Mouse (Mus musculus): ENCODE measurements around the gene Calm2. TPM values are rescaled to one million over a fixed set of nuclear protein-coding genes. Genes with fewer than 3 reads are reported as not detected.
A peak's percentile ranks its signal among the peaks of the same experiment; 100 is the strongest.

The Calm2 gene
- polyA plus RNA-seq (2014; fragmentation: Nextera tagmentation; extraction: Ambion mirVana), result 744 and 764 TPM in 2 replicates

- DNase-seq (ENCODE audit: low spot score) (peak; percentile 98), ATAC-seq (replicated peaks; ENCODE audit: low FRiP score) (peak; percentile 89)
- H3K4me1 ChIP-seq (replicated peaks; ENCODE audit: control insufficient read depth, insufficient read depth, low read length), result peaks cover 30% of the 10 kb centered on the region
- H3K27ac ChIP-seq (ENCODE audit: low read depth, low read length), result peak within 1 kb of the TSS; percentile 98
- peak within 1 kb of the TSS; percentile 97 for H3K4me3 ChIP-seq (ENCODE audit: low read depth, low read length)
- H3K27me3 ChIP-seq (replicated peaks; ENCODE audit: control insufficient read depth, insufficient read depth, low read length), result no peaks in the 10 kb centered on the region
- peak within 1 kb of the TSS; percentile 87 for H3K4me2 ChIP-seq
- no peaks in the 10 kb centered on the region for H3K9me3 ChIP-seq (ENCODE audit: control insufficient read depth, low read length)
- peaks cover 2% of the 10 kb centered on the region; the same call in 1 of the 2 replicates for H3K36me3 ChIP-seq (ENCODE audit: control insufficient read depth, insufficient read depth, low read length)
- peak within 1 kb of the TSS; percentile 99 for H3K9ac ChIP-seq (ENCODE audit: low read depth, low read length)
- under 1% methylated on average over 68 of the region's 69 CpGs for WGBS
Observed at GRCm38 (mm10) chr17:87446767-87447611, at the start of gene Calm2. Calm2 (minus strand) TSS chr17:87446935.

- no peak overlapping the region for H3K27ac ChIP-seq (ENCODE audit: low read depth, low read length)
Observed at GRCm38 (mm10) chr17:87495504-87495903, 48.8 kb upstream of the Calm2 start.

GRCm38 (mm10) chr17:87494310-87494709, 47.6 kb upstream of the Calm2 start:
- no peaks in the 10 kb centered on the region for H3K9me3 ChIP-seq (ENCODE audit: control insufficient read depth, low read length)
- H3K9ac ChIP-seq (ENCODE audit: low read depth, low read length), result no peak overlapping the region
- DNase-seq (ENCODE audit: low spot score) (no peak), ATAC-seq (replicated peaks; ENCODE audit: low FRiP score) (no peak)
- no peaks in the 10 kb centered on the region for H3K27me3 ChIP-seq (replicated peaks; ENCODE audit: control insufficient read depth, insufficient read depth, low read length)
- H3K4me3 ChIP-seq (ENCODE audit: low read depth, low read length), result no peak overlapping the region
- 87% methylated on average over 4 of the region's 4 CpGs for WGBS
- no peaks in the 10 kb centered on the region for H3K4me1 ChIP-seq (replicated peaks; ENCODE audit: control insufficient read depth, insufficient read depth, low read length)
- no peak overlapping the region for H3K4me2 ChIP-seq
- H3K27ac ChIP-seq (ENCODE audit: low read depth, low read length), result no peak overlapping the region
- no peaks in the 10 kb centered on the region for H3K36me3 ChIP-seq (ENCODE audit: control insufficient read depth, insufficient read depth, low read length)

More at GRCm38 (mm10) chr17:87495504-87495903, 48.8 kb upstream of the Calm2 start:
- whole genome bisulfite sequencing, result 86% methylated on average over 4 of the region's 4 CpGs
- Histone ChIP-seq H3K4me3 (ENCODE audit: low read depth, low read length) (no peak overlapping the region), H3K36me3 (ENCODE audit: control insufficient read depth, insufficient read depth, low read length) (no peaks in the 10 kb centered on the region), H3K4me1 (replicated peaks; ENCODE audit: control insufficient read depth, insufficient read depth, low read length) (no peaks in the 10 kb centered on the region), H3K9ac (ENCODE audit: low read depth, low read length) (no peak overlapping the region), H3K27me3 (replicated peaks; ENCODE audit: control insufficient read depth, insufficient read depth, low read length) (no peaks in the 10 kb centered on the region), H3K4me2 (no peak overlapping the region), H3K9me3 (ENCODE audit: control insufficient read depth, low read length) (no peaks in the 10 kb centered on the region)
- DNase-seq (ENCODE audit: low spot score), result no peak
- no peak for ATAC-seq (replicated peaks; ENCODE audit: low FRiP score)

GRCm38 (mm10) chr17:87492286-87492685, 45.6 kb upstream of the Calm2 start:
- DNase-seq (ENCODE audit: low spot score), result no peak
- H3K4me2 ChIP-seq, result no peak overlapping the region
- H3K9me3 ChIP-seq (ENCODE audit: control insufficient read depth, low read length), result no peaks in the 10 kb centered on the region
- H3K27me3 ChIP-seq (replicated peaks; ENCODE audit: control insufficient read depth, insufficient read depth, low read length), result no peaks in the 10 kb centered on the region
- no peak overlapping the region for H3K4me3 ChIP-seq (ENCODE audit: low read depth, low read length)
- H3K36me3 ChIP-seq (ENCODE audit: control insufficient read depth, insufficient read depth, low read length), result no peaks in the 10 kb centered on the region
- no peak for ATAC-seq (replicated peaks; ENCODE audit: low FRiP score)
- H3K9ac ChIP-seq (ENCODE audit: low read depth, low read length), result no peak overlapping the region
- H3K27ac ChIP-seq (ENCODE audit: low read depth, low read length), result no peak overlapping the region
- WGBS, result 62% methylated on average over 4 of the region's 4 CpGs
- H3K4me1 ChIP-seq (replicated peaks; ENCODE audit: control insufficient read depth, insufficient read depth, low read length), result no peaks in the 10 kb centered on the region

GRCm38 (mm10) chr17:87490295-87490694, 43.6 kb upstream of the Calm2 start:
- H3K4me1 ChIP-seq (replicated peaks; ENCODE audit: control insufficient read depth, insufficient read depth, low read length), result no peaks in the 10 kb centered on the region
- no peak overlapping the region for H3K4me2 ChIP-seq
- H3K36me3 ChIP-seq (ENCODE audit: control insufficient read depth, insufficient read depth, low read length), result no peaks in the 10 kb centered on the region
- no peak overlapping the region for H3K27ac ChIP-seq (ENCODE audit: low read depth, low read length)
- DNase-seq (ENCODE audit: low spot score), result no peak
- no peak for ATAC-seq (replicated peaks; ENCODE audit: low FRiP score)
- no peak overlapping the region for H3K4me3 ChIP-seq (ENCODE audit: low read depth, low read length)
- 52% methylated on average over 6 of the region's 6 CpGs for WGBS
- H3K27me3 ChIP-seq (replicated peaks; ENCODE audit: control insufficient read depth, insufficient read depth, low read length), result no peaks in the 10 kb centered on the region
- no peaks in the 10 kb centered on the region for H3K9me3 ChIP-seq (ENCODE audit: control insufficient read depth, low read length)
- H3K9ac ChIP-seq (ENCODE audit: low read depth, low read length), result no peak overlapping the region

GRCm38 (mm10) chr17:87485751-87486150, 39.0 kb upstream of the Calm2 start:
- H3K27me3 ChIP-seq (replicated peaks; ENCODE audit: control insufficient read depth, insufficient read depth, low read length), result no peaks in the 10 kb centered on the region; the same call in 1 of the 2 replicates
- 87% methylated on average over 5 of the region's 5 CpGs for WGBS
- H3K27ac ChIP-seq (ENCODE audit: low read depth, low read length), result no peak overlapping the region
- no peak for DNase-seq (ENCODE audit: low spot score)
- no peaks in the 10 kb centered on the region for H3K9me3 ChIP-seq (ENCODE audit: control insufficient read depth, low read length)
- H3K4me2 ChIP-seq, result no peak overlapping the region
- no peaks in the 10 kb centered on the region for H3K36me3 ChIP-seq (ENCODE audit: control insufficient read depth, insufficient read depth, low read length)
- H3K4me3 ChIP-seq (ENCODE audit: low read depth, low read length), result no peak overlapping the region
- no peak overlapping the region for H3K9ac ChIP-seq (ENCODE audit: low read depth, low read length)
- H3K4me1 ChIP-seq (replicated peaks; ENCODE audit: control insufficient read depth, insufficient read depth, low read length), result no peaks in the 10 kb centered on the region
- no peak for ATAC-seq (replicated peaks; ENCODE audit: low FRiP score)

- H3K27ac ChIP-seq (ENCODE audit: low read depth, low read length), result no peak overlapping the region
- ATAC-seq (replicated peaks; ENCODE audit: low FRiP score) (no peak), DNase-seq (ENCODE audit: low spot score) (no peak)
- no peaks in the 10 kb centered on the region for H3K36me3 ChIP-seq (ENCODE audit: control insufficient read depth, insufficient read depth, low read length)
- no peak overlapping the region for H3K9ac ChIP-seq (ENCODE audit: low read depth, low read length)
- 70% methylated on average over 3 of the region's 3 CpGs for WGBS
- H3K4me1 ChIP-seq (replicated peaks; ENCODE audit: control insufficient read depth, insufficient read depth, low read length), result no peaks in the 10 kb centered on the region
- no peaks in the 10 kb centered on the region; the same call in 1 of the 2 replicates for H3K27me3 ChIP-seq (replicated peaks; ENCODE audit: control insufficient read depth, insufficient read depth, low read length)
- no peaks in the 10 kb centered on the region for H3K9me3 ChIP-seq (ENCODE audit: control insufficient read depth, low read length)
- H3K4me3 ChIP-seq (ENCODE audit: low read depth, low read length), result no peak overlapping the region
- no peak overlapping the region for H3K4me2 ChIP-seq
Observed at GRCm38 (mm10) chr17:87482867-87483266, 36.1 kb upstream of the Calm2 start.

GRCm38 (mm10) chr17:87478569-87478968, 31.8 kb upstream of the Calm2 start:
- Histone ChIP-seq H3K9ac (ENCODE audit: low read depth, low read length) (no peak overlapping the region), H3K9me3 (ENCODE audit: control insufficient read depth, low read length) (no peaks in the 10 kb centered on the region), H3K4me3 (ENCODE audit: low read depth, low read length) (no peak overlapping the region), H3K27me3 (replicated peaks; ENCODE audit: control insufficient read depth, insufficient read depth, low read length) (peaks cover 8% of the 10 kb centered on the region), H3K36me3 (ENCODE audit: control insufficient read depth, insufficient read depth, low read length) (no peaks in the 10 kb centered on the region), H3K4me1 (replicated peaks; ENCODE audit: control insufficient read depth, insufficient read depth, low read length) (peaks cover 10% of the 10 kb centered on the region), H3K27ac (ENCODE audit: low read depth, low read length) (no peak overlapping the region), H3K4me2 (no peak overlapping the region)
- WGBS, result 75% methylated on average over 9 of the region's 9 CpGs
- ATAC-seq (replicated peaks; ENCODE audit: low FRiP score), result no peak
- no peak for DNase-seq (ENCODE audit: low spot score)

- DNase-seq (ENCODE audit: low spot score), result no peak
- peaks cover 13% of the 10 kb centered on the region for H3K4me1 ChIP-seq (replicated peaks; ENCODE audit: control insufficient read depth, insufficient read depth, low read length)
- no peak overlapping the region for H3K4me3 ChIP-seq (ENCODE audit: low read depth, low read length)
- no peak overlapping the region for H3K9ac ChIP-seq (ENCODE audit: low read depth, low read length)
- no peak overlapping the region for H3K4me2 ChIP-seq
- no peaks in the 10 kb centered on the region for H3K9me3 ChIP-seq (ENCODE audit: control insufficient read depth, low read length)
- H3K27ac ChIP-seq (ENCODE audit: low read depth, low read length), result no peak overlapping the region
- H3K27me3 ChIP-seq (replicated peaks; ENCODE audit: control insufficient read depth, insufficient read depth, low read length), result peaks cover 10% of the 10 kb centered on the region
- no peak for ATAC-seq (replicated peaks; ENCODE audit: low FRiP score)
- whole genome bisulfite sequencing, result 67% methylated on average over 16 of the region's 16 CpGs
- no peaks in the 10 kb centered on the region for H3K36me3 ChIP-seq (ENCODE audit: control insufficient read depth, insufficient read depth, low read length)
Observed at GRCm38 (mm10) chr17:87477611-87478010, 30.9 kb upstream of the Calm2 start.
